Mouse (Mus musculus): ENCODE measurements around the gene Gm21905.

GRCm38 (mm10) chr5:67904555-67904954 lies 41.7 kb downstream of the Gm21905 start:
- TF ChIP-seq CTCF (IDR thresholded peaks at IDR 0.05; ENCODE audit: low read depth) = no peak
- no peak for TF ChIP-seq EP300 (optimal IDR thresholded peaks at IDR 0.05)
